Mouse (Mus musculus) telencephalon, adult 2 months (tissue): ENCODE measurements around the gene Olfr1257.
"Not testable (repeated sequence)": the region's sequence is repeated elsewhere in the genome, so short reads cannot be mapped to it uniquely, and the experiment has no call there.

ENCODE experiments used
- DNase-seq: peaks from one replicate; pipeline ENCODE4 v3.0.0-alpha.2; 2011; ENCODE audit warnings: low read depth, low spot score

Gene Olfr1257

GRCm38 (mm10) chr2:89878137-89878536 is at the start of gene Olfr1257:
TSS of gene Olfr1257 (plus strand) at chr2:89878437.
- no peak for DNase-seq

GRCm38 (mm10) chr2:89841455-89841854 is 36.8 kb upstream of the Olfr1257 start, which contains the start of gene Olfr1256:
TSS of gene Olfr1256 (minus strand) at chr2:89841555.
- no peak for DNase-seq

- DNase-seq, result no peak
Measured at GRCm38 (mm10) chr2:89848105-89848504, 30.1 kb upstream of the Olfr1257 start, which contains the start of gene Olfr48. TSS of gene Olfr48 (minus strand) at chr2:89848205.

- no peak for DNase-seq
Measured at GRCm38 (mm10) chr2:89849230-89849629, 29.0 kb upstream of the Olfr1257 start.

GRCm38 (mm10) chr2:89912616-89913015 is 34.4 kb downstream of the Olfr1257 start:
- not testable (repeated sequence) for DNase-seq

- no peak for DNase-seq
Measured at GRCm38 (mm10) chr2:89927009-89927408, 48.8 kb downstream of the Olfr1257 start, which contains the start of gene Olfr1258. TSS of gene Olfr1258 (plus strand) at chr2:89927309.
